Mouse (Mus musculus): ENCODE measurements at regions not wholly inside any gene's neighbourhood (a gene's known extent, or its start where the extent isn't known, plus 50 kb on each side); places are given as distances from the start of the nearest gene placed in this dataset.

GRCm38 (mm10) chr11:27183422-27183821, 589.6 kb upstream of the Vrk2 start:
- CTCF ChIA-PET = no interaction called here
- no peak for DNase-seq (ENCODE audit: low read depth, low spot score)
- H3K27me3 ChIP-seq = no peaks in the 10 kb centered on the region
- no peak for ATAC-seq
- in situ Hi-C loops (cut with MboI; ENCODE audit: low pct_unique_long_range_greater_than_20kb) = no loop called here
- no peak for TF ChIP-seq CTCF (IDR thresholded peaks at IDR 0.05)
- POLR2A ChIA-PET = no interaction called here

GRCm38 (mm10) chr11:27160411-27160810, 566.6 kb upstream of the Vrk2 start:
- in situ Hi-C loops (cut with MboI; ENCODE audit: low pct_unique_long_range_greater_than_20kb) = no loop called here

More at GRCm38 (mm10) chr11:27160411-27160810, 566.6 kb upstream of the Vrk2 start:
- TF ChIP-seq CTCF (IDR thresholded peaks at IDR 0.05) = no peak
- ChIA-PET POLR2A (no interaction called here), CTCF (no interaction called here)
- ATAC-seq (no peak), DNase-seq (ENCODE audit: low read depth, low spot score) (no peak)
- no peaks in the 10 kb centered on the region for H3K27me3 ChIP-seq
